Mouse (Mus musculus) intestine, embryonic 14.5 days (tissue): ENCODE measurements around the gene Odf2l. TPM values are rescaled to one million over a fixed set of nuclear protein-coding genes. Genes with fewer than 3 reads are reported as not detected.

Experiments used
- ATAC-seq: fragments of 200-750 bp; cut with Nextera tagmentation; replicated peaks from 2 replicates; pipeline ENCODE4 v1.8.0; 2017; ENCODE audit warnings: low read depth, moderate number of reproducible peaks, moderate TSS enrichment, moderate library complexity; ENCODE audit not compliant: low FRiP score, low TSS enrichment
- DNase-seq: peaks from one replicate; pipeline ENCODE4 v3.0.0-alpha.2; 2018; ENCODE audit warnings: low spot score
- H3K27ac ChIP-seq: fragments of 300-500 bp; sonication (generic); 2 replicates; pipeline ENCODE4 v1.5.1; 2014; ENCODE audit warnings: low read depth, mild to moderate bottlenecking, control low read depth
- H3K27me3 ChIP-seq: fragments of 300-500 bp; sonication (generic); replicated peaks from 2 replicates; pipeline ENCODE4 v1.6.1; 2014; ENCODE audit warnings: low read length, control low read depth; ENCODE audit not compliant: control insufficient read depth, insufficient read depth
- H3K36me3 ChIP-seq: fragments of 300-500 bp; sonication (generic); 2 replicates; pipeline ENCODE4 v1.6.1; 2014; ENCODE audit warnings: low read length, control low read depth; ENCODE audit not compliant: control insufficient read depth, insufficient read depth
- H3K4me1 ChIP-seq: fragments of 300-500 bp; sonication (generic); replicated peaks from 2 replicates; pipeline ENCODE4 v1.6.1; 2014; ENCODE audit warnings: low read length, control low read depth, mixed read lengths; ENCODE audit not compliant: control insufficient read depth, insufficient read depth
- H3K4me2 ChIP-seq: fragments of 300-500 bp; sonication (generic); 2 replicates; pipeline ENCODE4 v1.6.1; 2014; ENCODE audit warnings: low read length
- H3K4me3 ChIP-seq: fragments of 300-500 bp; sonication (generic); 2 replicates; pipeline ENCODE4 v1.5.1; 2014; ENCODE audit warnings: low read depth, low read length, control low read depth, mixed read lengths
- H3K9ac ChIP-seq: fragments of 300-500 bp; sonication (generic); 2 replicates; pipeline ENCODE4 v1.6.1; 2014; ENCODE audit warnings: mild to moderate bottlenecking, low read length
- H3K9me3 ChIP-seq: fragments of 300-500 bp; sonication (generic); 2 replicates; pipeline ENCODE4 v1.6.1; 2016; ENCODE audit warnings: low read length, control low read depth; ENCODE audit not compliant: control insufficient read depth
- WGBS: fragments of 180-500 bp; shearing (Covaris S2); extraction: QIAGEN DNeasy Blood & Tissue Kit; methylation state at CpG from one replicate; pipeline ENCODE4 v1.1.7; 2014; 5-methylcytosine and 5-hydroxymethylcytosine counted together
- polyA plus RNA-seq: library from polyadenylated mRNA; unstranded; fragments of >200 nt; fragmentation: Nextera tagmentation; extraction: Ambion mirVana; gene quantifications from 2 replicates; pipeline ENCODE4 v1.2.1, GENCODE M21; 2014

The Odf2l gene
- polyA plus RNA-seq, 1 experiment from 2014 or later: 14.8 TPM

GRCm38 (mm10) chr3:145147483-145147882 is 29.1 kb downstream of the Odf2l start:
- Histone ChIP-seq H3K27me3 (no peaks in the 10 kb centered on the region), H3K4me3 (no peak overlapping the region), H3K4me1 (no peaks in the 10 kb centered on the region), H3K4me2 (no peak overlapping the region), H3K36me3 (peaks cover 18% of the 10 kb centered on the region), H3K9me3 (no peaks in the 10 kb centered on the region), H3K27ac (no peak overlapping the region), H3K9ac (no peak overlapping the region)
- no peak for ATAC-seq
- DNase-seq: no peak
- 82% methylated on average over 2 of the region's 2 CpGs for WGBS

- Histone ChIP-seq H3K9ac (no peak overlapping the region), H3K4me3 (no peak overlapping the region), H3K4me2 (no peak overlapping the region), H3K27ac (no peak overlapping the region), H3K9me3 (no peaks in the 10 kb centered on the region), H3K27me3 (no peaks in the 10 kb centered on the region), H3K4me1 (no peaks in the 10 kb centered on the region), H3K36me3 (peaks cover 18% of the 10 kb centered on the region)
- no peak for DNase-seq
- no peak for ATAC-seq
These were observed 29.6 kb downstream of the Odf2l start for GRCm38 (mm10) chr3:145147952-145148351.

GRCm38 (mm10) chr3:145151092-145151491 is 32.7 kb downstream of the Odf2l start:
- DNase-seq (no peak), ATAC-seq (no peak)
- Histone ChIP-seq H3K27me3 (no peaks in the 10 kb centered on the region), H3K9me3 (no peaks in the 10 kb centered on the region), H3K27ac (no peak overlapping the region), H3K9ac (no peak overlapping the region), H3K4me1 (no peaks in the 10 kb centered on the region), H3K4me3 (no peak overlapping the region), H3K36me3 (peaks cover 27% of the 10 kb centered on the region), H3K4me2 (no peak overlapping the region)
- WGBS: 83% methylated on average over 7 of the region's 7 CpGs

- no peak overlapping the region for H3K4me2 ChIP-seq
- DNase-seq (no peak), ATAC-seq (no peak)
- no peak overlapping the region for H3K4me3 ChIP-seq
- H3K27ac ChIP-seq: no peak overlapping the region
- H3K9ac ChIP-seq: no peak overlapping the region
- H3K36me3 ChIP-seq: peaks cover 25% of the 10 kb centered on the region
- no peaks in the 10 kb centered on the region for H3K9me3 ChIP-seq
- no peaks in the 10 kb centered on the region for H3K4me1 ChIP-seq
- no peaks in the 10 kb centered on the region for H3K27me3 ChIP-seq
- 51% methylated on average over 7 of the region's 7 CpGs for WGBS
These were observed 33.5 kb downstream of the Odf2l start for GRCm38 (mm10) chr3:145151933-145152332.

- ATAC-seq (no peak), DNase-seq (no peak)
- WGBS: 88% methylated on average over 6 of the region's 6 CpGs
- no peak overlapping the region for H3K9ac ChIP-seq
- H3K27ac ChIP-seq: no peak overlapping the region
- no peaks in the 10 kb centered on the region for H3K9me3 ChIP-seq
- H3K36me3 ChIP-seq: peaks cover 9% of the 10 kb centered on the region
- no peaks in the 10 kb centered on the region for H3K4me1 ChIP-seq
- H3K27me3 ChIP-seq: no peaks in the 10 kb centered on the region
- H3K4me2 ChIP-seq: no peak overlapping the region
- no peak overlapping the region for H3K4me3 ChIP-seq
These were observed 38.5 kb downstream of the Odf2l start for GRCm38 (mm10) chr3:145156883-145157282.

DNA sequence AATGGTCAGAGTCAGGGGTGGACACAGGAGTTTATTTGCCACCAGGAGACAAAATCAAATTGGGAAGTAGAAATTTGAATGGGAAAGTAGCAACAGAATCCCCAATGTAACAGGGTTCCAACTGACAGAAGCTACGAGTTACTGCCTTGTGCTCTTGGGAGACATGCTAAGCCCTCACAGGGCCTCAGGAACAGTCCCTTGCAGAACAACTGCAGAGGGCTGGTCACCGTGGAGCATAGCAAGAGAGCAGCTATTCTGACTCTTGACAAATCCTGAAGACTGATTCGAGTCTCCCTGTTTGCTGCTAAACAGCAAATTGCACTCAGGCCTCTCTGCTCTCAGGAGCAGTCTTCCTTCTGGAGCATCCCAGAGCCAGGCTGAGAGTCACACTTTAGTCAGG is 40.1 kb downstream of the Odf2l start:
- no peaks in the 10 kb centered on the region for H3K9me3 ChIP-seq
- no peak overlapping the region for H3K4me3 ChIP-seq
- 85% methylated on average over 3 of the region's 3 CpGs for WGBS
- DNase-seq (no peak), ATAC-seq (no peak)
- no peak overlapping the region for H3K4me2 ChIP-seq
- H3K36me3 ChIP-seq: peaks cover 9% of the 10 kb centered on the region
- H3K27me3 ChIP-seq: no peaks in the 10 kb centered on the region
- H3K27ac ChIP-seq: no peak overlapping the region
- no peaks in the 10 kb centered on the region for H3K4me1 ChIP-seq
- H3K9ac ChIP-seq: no peak overlapping the region

DNA sequence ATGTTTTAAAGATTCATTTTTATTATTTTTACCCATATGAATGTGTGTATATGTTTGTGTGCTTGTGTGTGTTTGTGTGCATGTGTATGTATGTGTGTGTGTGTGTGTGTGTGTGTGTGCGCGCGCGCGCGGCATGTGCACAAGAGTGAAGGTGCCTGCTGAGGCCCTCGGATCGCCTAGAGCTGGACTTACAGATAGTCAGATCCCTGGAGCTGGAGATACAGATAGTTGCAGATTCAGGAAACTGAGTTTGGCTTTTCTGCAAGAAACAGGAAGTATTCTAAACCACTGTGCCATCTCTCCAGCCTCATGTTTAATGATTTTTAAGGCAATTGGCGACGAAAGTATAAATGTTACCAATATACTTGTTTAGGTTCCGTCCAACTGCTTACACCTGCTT is 48.4 kb downstream of the Odf2l start:
- no peak overlapping the region for H3K4me2 ChIP-seq
- H3K4me1 ChIP-seq: peaks cover 6% of the 10 kb centered on the region
- H3K36me3 ChIP-seq: no peaks in the 10 kb centered on the region
- no peaks in the 10 kb centered on the region for H3K27me3 ChIP-seq
- no peak for ATAC-seq
- no peak overlapping the region for H3K4me3 ChIP-seq
- no peaks in the 10 kb centered on the region for H3K9me3 ChIP-seq
- WGBS: 93% methylated on average over 11 of the region's 11 CpGs
- H3K27ac ChIP-seq: no peak overlapping the region
- no peak for DNase-seq
- no peak overlapping the region for H3K9ac ChIP-seq

GRCm38 (mm10) chr3:145167766-145168165 is 49.4 kb downstream of the Odf2l start:
- no peak overlapping the region for H3K4me2 ChIP-seq

DNA sequence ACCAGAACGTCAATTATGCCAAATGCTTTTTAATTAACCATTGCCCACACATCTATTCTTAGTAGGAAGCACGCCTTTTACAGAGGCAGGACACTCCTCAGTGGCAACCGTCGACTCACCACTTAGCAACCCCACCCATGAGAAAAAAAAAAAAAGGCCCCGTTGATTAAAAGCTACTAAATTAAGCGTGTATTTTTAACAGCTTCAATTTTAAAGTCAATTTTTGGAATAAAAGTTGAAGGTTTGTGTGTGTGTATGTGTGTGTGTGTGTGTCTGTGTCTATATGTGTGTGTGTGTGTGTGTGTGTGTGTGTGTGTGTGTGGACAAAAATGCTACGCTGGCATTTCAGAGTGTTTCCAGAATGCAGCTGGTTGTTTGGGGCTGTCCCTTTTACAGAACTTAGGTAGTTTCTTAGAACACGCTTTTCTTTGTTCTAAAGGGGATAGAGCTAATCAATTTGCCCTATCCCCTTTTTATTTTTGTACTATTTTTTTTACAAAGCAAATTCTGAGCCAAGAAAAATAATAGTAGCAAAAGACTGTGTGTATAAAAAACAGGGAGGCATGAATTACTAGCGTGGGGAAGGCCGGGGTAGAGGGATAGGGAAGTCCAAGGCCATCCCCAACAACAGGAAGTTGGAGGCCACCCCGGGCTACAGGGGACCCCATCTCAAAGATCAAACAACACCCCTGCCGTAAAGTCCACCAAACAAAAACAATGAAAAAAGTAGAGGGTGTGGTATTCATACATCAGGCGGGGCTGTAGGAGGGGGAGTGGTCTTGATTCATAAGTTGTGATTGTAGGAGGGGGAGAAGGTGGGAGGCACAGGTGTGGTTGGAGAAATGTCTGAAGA is 50.7 kb downstream of the Odf2l start:
- peaks cover 6% of the 10 kb centered on the region for H3K4me1 ChIP-seq
- no peak for DNase-seq
- H3K4me3 ChIP-seq: no peak overlapping the region
- no peaks in the 10 kb centered on the region for H3K27me3 ChIP-seq
- no peaks in the 10 kb centered on the region for H3K36me3 ChIP-seq
- no peaks in the 10 kb centered on the region for H3K9me3 ChIP-seq
- 77% methylated on average over 13 of the region's 13 CpGs for WGBS
- H3K9ac ChIP-seq: no peak overlapping the region
- no peak overlapping the region for H3K27ac ChIP-seq
- no peak overlapping the region for H3K4me2 ChIP-seq
- no peak for ATAC-seq

More at GRCm38 (mm10) chr3:145167766-145168165, 49.4 kb downstream of the Odf2l start:
- DNase-seq: peak; percentile 44
- Histone ChIP-seq H3K9ac (no peak overlapping the region), H3K4me3 (no peak overlapping the region), H3K27me3 (no peaks in the 10 kb centered on the region), H3K36me3 (no peaks in the 10 kb centered on the region), H3K27ac (no peak overlapping the region), H3K4me1 (peaks cover 6% of the 10 kb centered on the region), H3K9me3 (no peaks in the 10 kb centered on the region)
- no peak for ATAC-seq
- WGBS: 44% methylated on average over 5 of the region's 5 CpGs
